Mouse (Mus musculus) cortical plate, adult 2 months (tissue): ENCODE data around the gene Ino80.

Source experiments
- CTCF ChIP-seq: fragments of 200-500 bp; IDR thresholded peaks from 2 replicates; pipeline ENCODE4 v1.5.1; 2011; ENCODE audit warnings: mild to moderate bottlenecking, control low read depth, low read length; ENCODE audit not compliant: insufficient read depth; ENCODE audit errors: extremely low read depth
- POLR2A ChIP-seq: fragments of 200-500 bp; IDR thresholded peaks from 2 replicates; pipeline ENCODE4 v1.6.1; 2011; ENCODE audit warnings: mild to moderate bottlenecking, low read length, control low read depth; ENCODE audit not compliant: insufficient read depth; ENCODE audit errors: extremely low read depth

GRCm38 (mm10) chr2:119356310-119356709, 121.2 kb downstream of the Ino80 start:
- TF ChIP-seq POLR2A (no peak), CTCF (no peak)
